Mouse (Mus musculus): Measurements from ENCODE around the gene Coro7.

GRCm38 (mm10) chr16:4652707-4653416 lies 26.7 kb downstream of the Coro7 start:
- no peak for TF ChIP-seq CTCF (IDR thresholded peaks at IDR 0.05; ENCODE audit: low read depth)
- no peak for TF ChIP-seq EP300 (IDR thresholded peaks at IDR 0.05; ENCODE audit: low read depth)
